Mouse (Mus musculus) lung, embryonic 15.5 days (tissue): ENCODE data around the gene Vmo1. TPM values are rescaled to one million over a fixed set of nuclear protein-coding genes. Genes with fewer than 3 reads are reported as not detected.

Source experiments
- ATAC-seq: fragments of 200-750 bp; cut with Nextera tagmentation; 2 replicates; pipeline ENCODE4 v1.8.0; 2017; ENCODE audit warnings: moderate number of reproducible peaks, borderline replicate concordance; ENCODE audit not compliant: low FRiP score, low TSS enrichment; ENCODE audit errors: extremely low read depth
- H3K27ac ChIP-seq: fragments of 300-500 bp; sonication (generic); 2 replicates; pipeline ENCODE4 v1.5.1; 2015; ENCODE audit warnings: moderate library complexity, mild to moderate bottlenecking, inconsistent platforms
- H3K27me3 ChIP-seq: fragments of 300-500 bp; sonication (generic); 2 replicates; pipeline ENCODE4 v1.6.1; 2015; ENCODE audit warnings: inconsistent platforms
- H3K36me3 ChIP-seq: fragments of 300-500 bp; sonication (generic); 2 replicates; pipeline ENCODE4 v1.6.1; 2015; ENCODE audit warnings: inconsistent platforms
- H3K4me1 ChIP-seq: fragments of 300-500 bp; sonication (generic); 2 replicates; pipeline ENCODE4 v1.6.1; 2015; ENCODE audit warnings: inconsistent platforms
- H3K4me2 ChIP-seq: fragments of 300-500 bp; sonication (generic); 2 replicates; pipeline ENCODE4 v1.6.1; 2015; ENCODE audit warnings: inconsistent platforms, mild to moderate bottlenecking, moderate library complexity
- H3K4me3 ChIP-seq: fragments of 300-500 bp; sonication (generic); 2 replicates; pipeline ENCODE4 v1.5.1; 2015; ENCODE audit warnings: mild to moderate bottlenecking, inconsistent platforms
- H3K9ac ChIP-seq: fragments of 300-500 bp; sonication (generic); 2 replicates; pipeline ENCODE4 v1.6.1; 2015; ENCODE audit warnings: inconsistent platforms
- H3K9me3 ChIP-seq: fragments of 300-500 bp; sonication (generic); 2 replicates; pipeline ENCODE4 v1.6.1; 2016; ENCODE audit warnings: inconsistent platforms
- WGBS: fragments of 180-500 bp; shearing (Covaris S2); methylation state at CpG from one replicate; pipeline ENCODE4 v1.1.7; 2015; 5-methylcytosine and 5-hydroxymethylcytosine counted together
- polyA plus RNA-seq: library from polyadenylated mRNA; unstranded; fragments of >200 nt; fragmentation: Nextera tagmentation; extraction: Ambion mirVana; gene quantifications from 2 replicates; pipeline ENCODE4 v1.2.1, GENCODE M21; 2015

Gene Vmo1
- polyA plus RNA-seq, 1 experiment from 2014 or later: 1.0 TPM

- Histone ChIP-seq H3K27ac (peak overlapping the region; percentile 19; the same call in 1 of the 2 replicates), H3K4me2 (peak overlapping the region; percentile 78), H3K9ac (peak overlapping the region; percentile 37; the same call in 1 of the 2 replicates), H3K36me3 (no peaks in the 10 kb centered on the region), H3K9me3 (no peaks in the 10 kb centered on the region), H3K4me3 (peak overlapping the region; percentile 33), H3K4me1 (peaks cover 36% of the 10 kb centered on the region), H3K27me3 (peaks cover 10% of the 10 kb centered on the region; the same call in 1 of the 2 replicates)
- WGBS: 4% methylated on average over 23 of the region's 23 CpGs
- ATAC-seq: no peak
These were observed 48.6 kb downstream of the Vmo1 start for GRCm38 (mm10) chr11:70465824-70466223.

GRCm38 (mm10) chr11:70465211-70465610 lies 49.2 kb downstream of the Vmo1 start:
- H3K4me1 ChIP-seq: peaks cover 36% of the 10 kb centered on the region
- no peak overlapping the region for H3K27ac ChIP-seq
- no peaks in the 10 kb centered on the region for H3K9me3 ChIP-seq
- H3K9ac ChIP-seq: peak overlapping the region; percentile 37; the same call in 1 of the 2 replicates
- H3K36me3 ChIP-seq: no peaks in the 10 kb centered on the region
- H3K4me2 ChIP-seq: peak overlapping the region; percentile 78
- H3K27me3 ChIP-seq: peaks cover 16% of the 10 kb centered on the region; the same call in 1 of the 2 replicates
- peak; percentile 46; the same call in 1 of the 2 replicates for ATAC-seq
- 29% methylated on average over 16 of the region's 16 CpGs for WGBS
- H3K4me3 ChIP-seq: peak overlapping the region; percentile 33

GRCm38 (mm10) chr11:70463970-70464369 lies 50.4 kb downstream of the Vmo1 start:
- WGBS: 72% methylated on average over 5 of the region's 5 CpGs
- Histone ChIP-seq H3K36me3 (no peaks in the 10 kb centered on the region), H3K4me2 (no peak overlapping the region)

More at GRCm38 (mm10) chr11:70463970-70464369, 50.4 kb downstream of the Vmo1 start:
- Histone ChIP-seq H3K27ac (no peak overlapping the region), H3K4me3 (no peak overlapping the region), H3K27me3 (peaks cover 16% of the 10 kb centered on the region; the same call in 1 of the 2 replicates), H3K4me1 (peaks cover 28% of the 10 kb centered on the region), H3K9me3 (no peaks in the 10 kb centered on the region), H3K9ac (no peak overlapping the region)
- ATAC-seq: no peak

Other genes with a start within 250 kb of the Vmo1 start
- 0.34 and 1.7 TPM in 2 replicates for gene Alox12e, start 192.0 kb downstream of the Vmo1 start, polyA plus RNA-seq
- 0.45 and 0.93 TPM in 2 replicates for gene Alox15, start 162.6 kb downstream of the Vmo1 start, polyA plus RNA-seq
- gene Pelp1, start 104.6 kb downstream of the Vmo1 start, polyA plus RNA-seq: 38.1 and 38.2 TPM in 2 replicates
- 15.3 and 19.3 TPM in 2 replicates for gene Arrb2, start 82.0 kb downstream of the Vmo1 start, polyA plus RNA-seq
- 40.5 and 43.1 TPM in 2 replicates for gene Med11, start 62.7 kb downstream of the Vmo1 start, polyA plus RNA-seq
- gene Zmynd15, start 55.2 kb downstream of the Vmo1 start, polyA plus RNA-seq: 0.45 and 0.73 TPM in 2 replicates
- gene Cxcl16, start 54.6 kb downstream of the Vmo1 start, polyA plus RNA-seq: 6.3 and 7.3 TPM in 2 replicates
- 1.2 and 1.8 TPM in 2 replicates for gene Tm4sf5, start 9.4 kb downstream of the Vmo1 start, polyA plus RNA-seq
- gene Gltpd2, start 4.6 kb upstream of the Vmo1 start, polyA plus RNA-seq: 0.62 and 0.86 TPM in 2 replicates
- 771 and 802 TPM in 2 replicates for gene Psmb6, start 10.8 kb upstream of the Vmo1 start, polyA plus RNA-seq
- gene Gm40193, start 18.3 kb upstream of the Vmo1 start, polyA plus RNA-seq: not detected in 2 replicates
- 8.6 and 8.9 TPM in 2 replicates for gene Pld2, start 25.4 kb upstream of the Vmo1 start, polyA plus RNA-seq
- 8.6 and 10.8 TPM in 2 replicates for gene Mink1, start 48.3 kb upstream of the Vmo1 start, polyA plus RNA-seq
- not detected in 2 replicates for gene 4930544D05Rik, start 101.2 kb upstream of the Vmo1 start, polyA plus RNA-seq
- gene Chrne, start 104.6 kb upstream of the Vmo1 start, polyA plus RNA-seq: 0.26 TPM in 1 of 2 replicates, not detected in the other
- 0.37 and 0.38 TPM in 2 replicates for gene Gp1ba, start 124.5 kb upstream of the Vmo1 start, polyA plus RNA-seq
- gene Rnf167, start 132.6 kb upstream of the Vmo1 start, polyA plus RNA-seq: 101 and 119 TPM in 2 replicates
- 150 and 162 TPM in 2 replicates for gene Slc25a11, start 132.9 kb upstream of the Vmo1 start, polyA plus RNA-seq
- gene Pfn1, start 140.0 kb upstream of the Vmo1 start, polyA plus RNA-seq: 1,970 and 2,089 TPM in 2 replicates
- gene Eno3, start 142.6 kb upstream of the Vmo1 start, polyA plus RNA-seq: 27.9 and 33.3 TPM in 2 replicates
- 170 TPM in 2 replicates for gene Spag7, start 154.8 kb upstream of the Vmo1 start, polyA plus RNA-seq
- gene Camta2, start 173.5 kb upstream of the Vmo1 start, polyA plus RNA-seq: 11.8 and 12.8 TPM in 2 replicates
- gene Inca1, start 185.5 kb upstream of the Vmo1 start, polyA plus RNA-seq: 1.0 and 1.5 TPM in 2 replicates
- 4.7 and 4.8 TPM in 2 replicates for gene Kif1c, start 185.9 kb upstream of the Vmo1 start, polyA plus RNA-seq
- gene Zfp3, start 249.6 kb upstream of the Vmo1 start, polyA plus RNA-seq: 4.6 and 5.4 TPM in 2 replicates